Mouse (Mus musculus): ENCODE measurements around the gene Ermap. TPM values are rescaled to one million over a fixed set of nuclear protein-coding genes. Genes with fewer than 3 reads are reported as not detected.

Ermap gene
- polyA plus RNA-seq, 1 experiment from 2014 or later, result 7.0 TPM

DNA sequence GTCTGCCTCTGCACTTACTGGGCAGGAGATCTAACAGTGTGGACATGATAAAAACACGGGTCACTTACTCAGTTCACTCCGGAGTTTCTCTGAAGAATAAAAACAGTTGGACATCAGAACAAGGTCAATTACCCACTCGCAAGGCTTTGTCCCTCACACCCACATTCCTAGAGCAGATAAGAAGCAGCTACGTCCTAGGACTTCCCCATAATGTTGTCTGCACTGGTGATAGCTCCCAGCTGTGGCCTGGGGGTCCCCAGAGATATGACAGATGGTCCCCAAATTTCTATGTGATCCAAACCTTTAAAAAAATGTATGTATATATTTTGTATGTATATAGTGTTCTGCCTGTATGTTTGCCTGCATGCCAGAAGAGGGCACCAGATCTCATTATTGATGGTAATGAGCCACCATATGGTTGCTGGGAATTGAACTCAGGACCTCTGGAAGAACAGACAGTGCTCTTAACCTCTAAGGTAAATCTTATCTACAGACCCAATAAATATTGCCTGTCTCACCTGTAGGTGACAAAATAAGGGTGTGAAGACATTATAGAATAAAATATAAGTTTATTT, 9.6 kb downstream of the Ermap start:
- Histone ChIP-seq H3K4me3 (no peak overlapping the region), H3K36me3 (no peaks in the 10 kb centered on the region), H3K27ac (no peak overlapping the region), H3K4me1 (replicated peaks) (no peaks in the 10 kb centered on the region), H3K9me3 (no peaks in the 10 kb centered on the region), H3K27me3 (ENCODE audit: insufficient read depth, poor library complexity, severe bottlenecking) (no peaks in the 10 kb centered on the region)
- WGBS, result 67% methylated on average over 4 of the region's 4 CpGs
- DNase-seq (ENCODE audit: low spot score), result no peak

DNA sequence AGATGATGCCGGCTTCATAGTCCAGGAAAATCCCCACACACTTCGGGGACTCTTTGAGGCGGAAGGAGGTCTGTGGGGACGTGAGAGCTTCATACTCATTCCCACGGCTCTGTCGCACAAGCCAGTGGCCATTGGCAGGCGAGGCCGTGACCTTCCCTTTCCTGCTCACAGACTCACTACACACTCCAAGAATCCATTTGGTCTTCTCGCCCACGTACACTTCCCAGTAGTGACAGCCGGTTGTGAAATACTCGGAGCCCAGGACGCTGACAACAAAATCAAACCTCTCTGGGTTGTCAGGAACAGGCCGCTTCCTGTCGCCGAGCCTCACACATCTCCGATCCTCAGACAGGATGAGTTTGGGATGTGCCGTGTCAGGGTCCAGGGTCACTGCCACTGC, 11.5 kb downstream of the Ermap start:
- DNase-seq (ENCODE audit: low spot score), result no peak
- no peaks in the 10 kb centered on the region for H3K9me3 ChIP-seq
- H3K4me1 ChIP-seq (replicated peaks), result peaks cover 2% of the 10 kb centered on the region
- H3K27ac ChIP-seq, result no peak overlapping the region
- H3K4me3 ChIP-seq, result no peak overlapping the region
- no peaks in the 10 kb centered on the region for H3K27me3 ChIP-seq (ENCODE audit: insufficient read depth, poor library complexity, severe bottlenecking)
- H3K36me3 ChIP-seq, result no peaks in the 10 kb centered on the region
- WGBS, result 82% methylated on average over 18 of the region's 18 CpGs

DNA sequence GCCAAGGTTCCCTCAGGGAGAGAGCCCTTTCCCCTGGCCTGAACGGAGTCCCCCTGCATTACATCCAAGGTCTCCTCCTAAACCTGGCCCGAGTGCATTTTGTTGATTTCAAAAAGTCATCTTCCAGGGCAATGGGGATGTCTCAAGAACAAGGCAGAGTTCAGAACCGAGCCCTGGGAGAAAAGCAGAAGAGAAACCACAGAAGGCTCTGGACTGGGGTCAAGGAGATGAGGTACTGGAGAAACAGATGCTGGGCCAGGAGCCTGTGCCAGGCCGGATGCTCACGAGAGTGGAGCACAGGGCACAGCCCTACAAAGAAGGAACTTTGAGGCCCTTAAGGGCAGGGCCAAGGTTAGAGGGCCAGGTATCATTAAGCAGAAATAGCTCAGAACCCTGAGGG, 12.1 kb downstream of the Ermap start:
- H3K36me3 ChIP-seq, result no peaks in the 10 kb centered on the region
- peaks cover 9% of the 10 kb centered on the region for H3K4me1 ChIP-seq (replicated peaks)
- H3K27me3 ChIP-seq (ENCODE audit: insufficient read depth, poor library complexity, severe bottlenecking), result no peaks in the 10 kb centered on the region
- 78% methylated on average over 5 of the region's 5 CpGs for WGBS
- no peak overlapping the region for H3K4me3 ChIP-seq
- no peak for DNase-seq (ENCODE audit: low spot score)
- H3K9me3 ChIP-seq, result no peaks in the 10 kb centered on the region
- H3K27ac ChIP-seq, result no peak overlapping the region

DNA sequence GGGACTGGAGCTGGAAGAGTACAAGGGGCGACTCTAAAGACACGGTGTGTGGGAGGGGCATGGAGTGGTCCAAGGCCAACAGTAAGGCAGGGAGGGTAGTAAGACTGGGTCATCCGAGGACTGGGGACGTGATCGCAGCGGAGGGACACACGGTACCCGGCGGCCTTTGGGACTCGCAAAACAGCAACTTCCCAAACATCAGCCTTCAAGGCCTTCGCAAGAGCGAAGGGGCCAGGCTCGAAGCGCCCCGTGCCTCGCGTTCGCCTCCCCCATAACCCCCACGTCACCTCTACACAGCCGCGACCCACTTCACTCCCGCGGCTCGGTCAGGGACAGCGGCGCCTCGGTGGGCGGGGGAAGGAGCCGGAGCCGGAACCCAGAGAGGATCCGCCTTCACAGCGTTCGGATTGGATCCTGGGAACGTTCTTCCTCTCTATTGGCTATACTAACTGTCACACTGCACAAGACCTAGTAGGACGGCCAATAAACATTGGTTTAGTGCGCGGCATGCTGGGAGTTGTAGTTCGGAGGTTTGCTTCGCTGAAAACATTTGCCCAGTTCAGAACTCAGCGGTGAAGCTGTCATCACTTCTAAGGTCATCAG, 15.9 kb downstream of the Ermap start, which contains the start of gene Zfp691:
Gene Zfp691 (minus strand): TSS at position 345 of the 603 bp plus-strand sequence.
- Histone ChIP-seq H3K4me1 (replicated peaks) (peaks cover 27% of the 10 kb centered on the region), H3K36me3 (peaks cover 31% of the 10 kb centered on the region), H3K9me3 (no peaks in the 10 kb centered on the region), H3K27ac (peak within 1 kb of the TSS; percentile 93), H3K4me3 (peak within 1 kb of the TSS; percentile 83), H3K27me3 (ENCODE audit: insufficient read depth, poor library complexity, severe bottlenecking) (no peaks in the 10 kb centered on the region)
- DNase-seq (ENCODE audit: low spot score), result peak; percentile 93
- under 1% methylated on average over 40 of the region's 40 CpGs for WGBS

DNA sequence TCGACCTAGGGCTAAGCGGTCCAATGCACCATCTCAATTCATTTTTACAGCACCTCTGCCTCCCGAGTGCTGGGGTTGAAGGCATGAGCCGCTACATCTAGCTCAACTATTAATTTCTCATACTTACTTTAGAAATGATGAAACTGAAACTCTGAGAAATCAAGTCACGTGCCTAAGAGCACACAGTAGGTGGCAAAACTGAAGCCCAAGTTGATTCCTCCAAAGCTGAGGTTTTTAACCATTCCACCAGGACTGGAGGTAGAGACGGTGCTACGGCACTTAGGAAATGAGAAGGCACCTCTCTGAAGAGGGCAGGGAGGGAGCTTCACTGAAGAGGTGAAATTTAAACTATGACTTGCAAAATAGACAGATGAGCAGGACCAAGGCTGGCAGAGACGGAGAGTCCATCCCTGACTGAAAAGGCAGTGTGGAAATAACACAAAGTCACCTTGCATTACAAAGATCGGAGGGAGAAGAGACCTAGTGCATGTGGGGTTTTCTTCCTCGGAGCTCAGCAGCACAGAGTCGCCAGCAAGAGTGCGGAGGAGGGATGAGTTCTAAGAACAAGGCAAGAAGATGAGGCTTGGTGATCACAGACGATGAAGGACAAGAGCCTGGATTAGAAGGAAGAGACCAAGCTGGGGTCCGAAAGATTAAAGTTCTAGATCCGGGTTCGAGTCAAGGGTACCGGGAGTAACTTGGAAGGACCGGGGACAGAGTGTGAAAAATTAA, 16.7 kb downstream of the Ermap start:
- peak overlapping the region; percentile 93 for H3K27ac ChIP-seq
- H3K9me3 ChIP-seq, result no peaks in the 10 kb centered on the region
- H3K4me3 ChIP-seq, result peak overlapping the region; percentile 83
- WGBS, result 49% methylated on average over 18 of the region's 18 CpGs
- peaks cover 28% of the 10 kb centered on the region for H3K4me1 ChIP-seq (replicated peaks)
- H3K36me3 ChIP-seq, result peaks cover 40% of the 10 kb centered on the region
- no peak for DNase-seq (ENCODE audit: low spot score)
- no peaks in the 10 kb centered on the region for H3K27me3 ChIP-seq (ENCODE audit: insufficient read depth, poor library complexity, severe bottlenecking)

DNA sequence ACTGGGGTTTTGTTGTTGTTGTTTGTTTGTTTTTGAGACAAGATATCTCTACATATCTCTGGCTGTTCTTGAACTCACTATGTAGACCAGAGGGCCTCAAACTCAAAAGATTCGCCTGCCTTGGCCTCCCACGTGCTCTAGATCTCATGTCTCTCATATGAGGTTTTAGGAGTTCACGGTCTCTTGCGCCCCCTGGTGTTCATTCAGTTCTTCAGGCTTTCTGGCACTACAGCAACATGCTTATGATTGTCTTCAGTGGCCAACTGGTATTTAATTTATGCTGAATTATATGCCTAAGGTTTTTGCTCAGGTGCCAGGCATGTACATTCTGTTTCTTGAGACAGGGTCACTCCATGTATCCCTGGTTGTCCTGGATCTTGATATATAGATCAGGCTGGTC, 22.1 kb downstream of the Ermap start:
- DNase-seq (ENCODE audit: low spot score), result peak; percentile 80
- Histone ChIP-seq H3K27ac (no peak overlapping the region), H3K4me1 (replicated peaks) (peaks cover 19% of the 10 kb centered on the region), H3K4me3 (no peak overlapping the region), H3K9me3 (no peaks in the 10 kb centered on the region), H3K27me3 (ENCODE audit: insufficient read depth, poor library complexity, severe bottlenecking) (no peaks in the 10 kb centered on the region), H3K36me3 (peaks cover 45% of the 10 kb centered on the region)
- WGBS, result 8% methylated on average over 4 of the region's 4 CpGs

DNA sequence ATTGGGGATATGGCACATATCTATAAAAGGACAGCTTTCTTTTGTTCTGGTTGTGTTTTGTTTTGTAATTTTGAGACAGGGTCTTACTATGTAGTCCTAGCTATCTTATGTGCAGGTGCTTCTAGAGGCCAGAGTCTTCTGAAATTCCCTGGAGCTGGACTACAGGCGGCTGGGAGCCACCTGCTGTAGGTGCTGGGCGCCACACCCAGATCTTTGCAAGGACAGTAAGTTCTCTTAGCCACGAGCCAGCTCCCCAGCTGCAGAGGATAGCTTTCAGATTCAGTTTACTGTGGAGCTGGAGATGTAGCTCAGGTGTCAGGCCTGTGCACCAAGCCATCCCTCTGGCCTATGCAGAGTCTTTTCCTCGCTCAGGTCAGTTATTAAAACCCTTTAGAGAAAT, 22.7 kb downstream of the Ermap start:
- Histone ChIP-seq H3K27me3 (ENCODE audit: insufficient read depth, poor library complexity, severe bottlenecking) (no peaks in the 10 kb centered on the region), H3K27ac (no peak overlapping the region), H3K4me1 (replicated peaks) (peaks cover 13% of the 10 kb centered on the region; the same call in 1 of the 2 replicates), H3K9me3 (no peaks in the 10 kb centered on the region), H3K36me3 (peaks cover 42% of the 10 kb centered on the region), H3K4me3 (no peak overlapping the region)
- DNase-seq (ENCODE audit: low spot score), result no peak
- 86% methylated on average over 4 of the region's 4 CpGs for WGBS

DNA sequence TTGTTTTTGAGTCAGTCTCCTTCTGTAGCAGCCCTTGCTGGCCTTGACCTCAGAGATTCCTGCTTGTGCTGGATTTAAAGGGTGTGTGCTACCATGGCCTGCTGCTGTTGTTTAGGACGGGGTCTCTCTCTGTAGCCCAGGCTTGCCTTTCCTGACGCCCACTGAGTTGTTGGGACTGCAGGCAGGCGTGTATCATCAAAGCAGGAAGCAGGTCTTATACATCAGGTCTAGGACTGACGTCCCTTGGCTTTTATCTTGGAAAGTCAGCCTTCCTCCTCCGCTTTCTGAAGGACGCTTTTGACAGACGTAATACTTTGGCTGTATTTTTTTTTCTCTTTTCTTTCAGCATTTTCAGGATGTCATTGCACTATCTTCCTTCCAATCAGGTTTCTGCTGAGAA, 23.9 kb downstream of the Ermap start:
- DNase-seq (ENCODE audit: low spot score), result no peak
- H3K36me3 ChIP-seq, result peaks cover 33% of the 10 kb centered on the region
- no peak overlapping the region for H3K27ac ChIP-seq
- peaks cover 8% of the 10 kb centered on the region; the same call in 1 of the 2 replicates for H3K4me1 ChIP-seq (replicated peaks)
- H3K27me3 ChIP-seq (ENCODE audit: insufficient read depth, poor library complexity, severe bottlenecking), result no peaks in the 10 kb centered on the region
- H3K4me3 ChIP-seq, result no peak overlapping the region
- 82% methylated on average over 7 of the region's 7 CpGs for WGBS
- no peaks in the 10 kb centered on the region for H3K9me3 ChIP-seq

DNA sequence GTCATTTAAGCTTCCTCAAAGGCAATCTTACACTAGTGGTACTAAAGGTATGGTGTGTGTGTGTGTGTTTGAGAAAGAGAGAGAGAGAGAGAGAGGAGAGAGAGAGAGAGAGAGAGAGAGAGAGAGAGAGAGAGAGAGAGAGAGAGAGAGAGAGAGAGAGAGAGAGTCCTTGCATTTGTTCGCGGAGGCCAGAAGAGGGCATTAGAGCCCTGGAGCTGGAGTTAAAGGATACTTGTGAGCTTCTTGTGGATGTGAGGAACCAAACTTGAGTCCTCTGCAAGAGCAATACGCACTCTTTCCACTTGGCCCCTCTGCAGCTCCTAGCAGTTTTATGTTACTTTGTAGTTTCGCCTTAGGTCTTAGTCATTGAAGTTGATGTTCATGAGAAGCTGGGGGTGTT, 26.8 kb downstream of the Ermap start:
- Histone ChIP-seq H3K9me3 (no peaks in the 10 kb centered on the region), H3K4me1 (replicated peaks) (no peaks in the 10 kb centered on the region), H3K27ac (no peak overlapping the region), H3K27me3 (ENCODE audit: insufficient read depth, poor library complexity, severe bottlenecking) (no peaks in the 10 kb centered on the region), H3K4me3 (no peak overlapping the region), H3K36me3 (peaks cover 4% of the 10 kb centered on the region; the same call in 1 of the 2 replicates)
- WGBS, result 69% methylated on average over 4 of the region's 4 CpGs
- no peak for DNase-seq (ENCODE audit: low spot score)

DNA sequence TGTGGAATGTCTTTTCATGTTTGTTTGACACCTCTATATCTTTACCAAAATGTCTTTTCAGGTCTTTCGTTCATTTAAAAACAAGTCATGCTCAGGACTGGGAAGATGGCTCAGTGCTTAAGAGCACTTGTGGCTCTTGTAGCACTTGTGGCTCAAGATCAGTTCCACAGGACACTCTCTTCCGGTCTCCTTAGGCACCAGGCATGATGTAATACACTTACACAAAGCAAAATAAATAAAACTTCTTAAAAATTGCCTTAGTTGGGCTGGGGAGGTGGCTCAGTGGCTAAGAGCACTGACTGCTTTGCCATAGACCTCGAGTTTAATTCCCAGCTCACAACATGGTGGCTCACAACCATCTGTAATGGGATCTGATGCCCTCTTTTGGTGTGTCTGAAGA, 28.5 kb downstream of the Ermap start:
- H3K4me3 ChIP-seq, result no peak overlapping the region
- no peaks in the 10 kb centered on the region for H3K9me3 ChIP-seq
- 83% methylated on average over 3 of the region's 3 CpGs for WGBS
- H3K27ac ChIP-seq, result no peak overlapping the region
- no peak for DNase-seq (ENCODE audit: low spot score)
- H3K36me3 ChIP-seq, result no peaks in the 10 kb centered on the region
- H3K4me1 ChIP-seq (replicated peaks), result no peaks in the 10 kb centered on the region
- no peaks in the 10 kb centered on the region for H3K27me3 ChIP-seq (ENCODE audit: insufficient read depth, poor library complexity, severe bottlenecking)

DNA sequence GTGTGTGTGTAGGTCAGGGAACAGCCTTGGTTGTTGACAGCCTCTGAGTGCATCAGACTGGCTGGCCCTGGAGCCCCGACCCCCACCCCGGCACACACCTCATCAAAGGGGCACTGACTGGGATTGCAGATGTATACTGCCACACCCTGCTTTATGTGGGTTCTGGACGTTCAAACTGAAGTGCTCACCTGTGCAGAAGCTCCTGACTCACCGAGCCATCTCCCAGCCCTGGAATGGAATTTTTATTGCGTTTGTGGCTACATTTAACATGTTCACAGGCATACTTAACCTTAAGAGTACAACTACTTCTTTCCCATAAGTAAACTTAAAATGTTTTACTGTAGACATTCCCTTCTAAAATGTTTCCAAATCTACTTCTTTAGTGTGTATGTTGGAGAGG, 31.9 kb downstream of the Ermap start:
- no peak for DNase-seq (ENCODE audit: low spot score)
- Histone ChIP-seq H3K4me3 (no peak overlapping the region), H3K27me3 (ENCODE audit: insufficient read depth, poor library complexity, severe bottlenecking) (no peaks in the 10 kb centered on the region), H3K36me3 (no peaks in the 10 kb centered on the region), H3K9me3 (no peaks in the 10 kb centered on the region), H3K27ac (no peak overlapping the region), H3K4me1 (replicated peaks) (no peaks in the 10 kb centered on the region)
- 84% methylated on average over 5 of the region's 5 CpGs for WGBS

DNA sequence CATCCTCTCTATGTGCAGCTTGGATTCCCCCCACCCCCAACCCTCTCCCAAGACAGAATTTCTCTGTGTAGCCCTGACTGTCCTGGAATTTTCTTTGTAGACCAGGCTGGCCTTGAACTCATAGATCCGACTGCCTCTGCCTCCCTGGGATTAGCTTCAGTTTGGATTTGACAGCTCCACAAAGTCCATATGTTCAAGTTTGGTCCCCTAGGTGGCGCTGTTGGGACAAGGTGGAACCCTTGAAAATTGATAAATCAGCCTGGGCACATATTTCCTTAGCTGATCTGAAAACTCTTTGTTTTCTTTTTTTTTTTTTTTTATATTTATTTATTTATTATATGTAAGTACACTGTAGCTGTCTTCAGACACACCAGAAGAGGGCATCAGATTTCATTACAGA, 32.6 kb downstream of the Ermap start:
- Histone ChIP-seq H3K27me3 (ENCODE audit: insufficient read depth, poor library complexity, severe bottlenecking) (no peaks in the 10 kb centered on the region), H3K4me1 (replicated peaks) (no peaks in the 10 kb centered on the region), H3K4me3 (no peak overlapping the region), H3K27ac (no peak overlapping the region), H3K36me3 (no peaks in the 10 kb centered on the region), H3K9me3 (no peaks in the 10 kb centered on the region)
- peak; percentile 59 for DNase-seq (ENCODE audit: low spot score)
- WGBS, result 37% methylated on average over 2 of the region's 2 CpGs

DNA sequence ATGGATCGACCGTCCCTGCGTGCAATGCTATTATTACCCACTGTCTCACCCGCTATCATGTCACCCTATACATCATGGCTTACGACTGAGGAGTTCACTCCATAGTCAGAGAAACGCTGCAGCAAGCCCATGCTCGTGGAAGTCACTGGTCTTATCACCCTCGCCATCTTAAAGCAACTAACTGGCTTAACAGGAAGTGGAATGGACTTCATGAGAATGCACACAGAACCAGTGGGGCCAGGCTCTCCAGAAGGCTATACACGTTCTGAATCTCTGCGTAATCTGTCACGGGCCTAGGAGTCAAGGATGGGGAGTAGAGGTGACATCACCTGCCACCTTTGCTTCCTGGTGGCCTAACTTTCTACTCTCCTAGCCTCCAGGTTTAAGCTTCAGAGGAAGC, 41.1 kb downstream of the Ermap start:
- Histone ChIP-seq H3K4me3 (no peak overlapping the region), H3K27ac (no peak overlapping the region), H3K27me3 (ENCODE audit: insufficient read depth, poor library complexity, severe bottlenecking) (no peaks in the 10 kb centered on the region), H3K36me3 (no peaks in the 10 kb centered on the region), H3K9me3 (no peaks in the 10 kb centered on the region), H3K4me1 (replicated peaks) (0 out of 2 replicates have a peak, but pooled peaks cover 5% of the 10 kb centered on the region)
- 88% methylated on average over 11 of the region's 11 CpGs for WGBS
- no peak for DNase-seq (ENCODE audit: low spot score)
